Mouse (Mus musculus) telencephalon, adult 2 months (tissue): ENCODE data around the gene Arhgef17.
"Not testable (repeated sequence)": the region's sequence is repeated elsewhere in the genome, so short reads cannot be mapped to it uniquely, and the experiment has no call there.

Source experiments
- DNase-seq: peaks from one replicate; pipeline ENCODE4 v3.0.0-alpha.2; 2011; ENCODE audit warnings: low read depth, low spot score

Gene Arhgef17

GRCm38 (mm10) chr7:100849508-100849907, 82.4 kb downstream of the Arhgef17 start:
- no peak for DNase-seq

GRCm38 (mm10) chr7:100848744-100849143, 83.2 kb downstream of the Arhgef17 start:
- peak; percentile 57 for DNase-seq

GRCm38 (mm10) chr7:100847131-100847530, 84.8 kb downstream of the Arhgef17 start:
- no peak for DNase-seq

- DNase-seq = not testable (repeated sequence)
Observed at GRCm38 (mm10) chr7:100846033-100846432, 85.9 kb downstream of the Arhgef17 start.

- peak; percentile 50 for DNase-seq
Observed at GRCm38 (mm10) chr7:100845412-100845811, 86.5 kb downstream of the Arhgef17 start.

GRCm38 (mm10) chr7:100845026-100845400, 86.9 kb downstream of the Arhgef17 start:
- no peak for DNase-seq

- DNase-seq = no peak
Observed at GRCm38 (mm10) chr7:100844385-100845025, 87.4 kb downstream of the Arhgef17 start.

- no peak for DNase-seq
Observed at GRCm38 (mm10) chr7:100843866-100844265, 88.0 kb downstream of the Arhgef17 start.

- no peak for DNase-seq
Observed at GRCm38 (mm10) chr7:100842175-100842574, 89.7 kb downstream of the Arhgef17 start.

GRCm38 (mm10) chr7:100841608-100842007, 90.3 kb downstream of the Arhgef17 start:
- DNase-seq = no peak

GRCm38 (mm10) chr7:100840906-100841305, 91.0 kb downstream of the Arhgef17 start:
- no peak for DNase-seq

GRCm38 (mm10) chr7:100839632-100840402, 92.1 kb downstream of the Arhgef17 start:
- DNase-seq = no peak

GRCm38 (mm10) chr7:100837701-100838100, 94.2 kb downstream of the Arhgef17 start:
- no peak for DNase-seq

GRCm38 (mm10) chr7:100836657-100837056, 95.2 kb downstream of the Arhgef17 start:
- DNase-seq = no peak

GRCm38 (mm10) chr7:100835711-100836110, 96.2 kb downstream of the Arhgef17 start:
- DNase-seq = no peak

GRCm38 (mm10) chr7:100835168-100835567, 96.7 kb downstream of the Arhgef17 start:
- no peak for DNase-seq

- DNase-seq = no peak
Observed at GRCm38 (mm10) chr7:100833859-100834258, 98.0 kb downstream of the Arhgef17 start.

- no peak for DNase-seq
Observed at GRCm38 (mm10) chr7:100828549-100828948, 103.4 kb downstream of the Arhgef17 start.

- no peak for DNase-seq
Observed at GRCm38 (mm10) chr7:100824661-100825060, 107.2 kb downstream of the Arhgef17 start.
